Mouse (Mus musculus) stomach, postnatal 0 days (tissue): ENCODE measurements around the gene Dnajc11. TPM values are rescaled to one million over a fixed set of nuclear protein-coding genes. Genes with fewer than 3 reads are reported as not detected.

ENCODE experiments used
- ATAC-seq: fragments of 200-750 bp; cut with Nextera tagmentation; 2 replicates; pipeline ENCODE4 v1.8.0; 2017; ENCODE audit not compliant: low FRiP score, low TSS enrichment
- DNase-seq: peaks from one replicate; pipeline ENCODE4 v3.0.0-alpha.2; 2016; ENCODE audit warnings: low spot score
- H3K27ac ChIP-seq: fragments of 300-500 bp; sonication (generic); replicated peaks from 2 replicates; pipeline ENCODE4 v1.5.1; 2014; ENCODE audit warnings: mild to moderate bottlenecking, control low read depth
- H3K27me3 ChIP-seq: fragments of 300-500 bp; sonication (generic); 2 replicates; pipeline ENCODE4 v1.6.1; 2014; ENCODE audit warnings: low read length; ENCODE audit not compliant: control insufficient read depth, insufficient read depth
- H3K36me3 ChIP-seq: fragments of 300-500 bp; sonication (generic); 2 replicates; pipeline ENCODE4 v1.6.1; 2014; ENCODE audit warnings: low read length, mixed read lengths; ENCODE audit not compliant: control insufficient read depth, insufficient read depth
- H3K4me1 ChIP-seq: fragments of 300-500 bp; sonication (generic); replicated peaks from 2 replicates; pipeline ENCODE4 v1.6.1; 2014; ENCODE audit warnings: antibody characterized with exemption; ENCODE audit not compliant: control insufficient read depth, insufficient read depth
- H3K4me2 ChIP-seq: fragments of 300-500 bp; sonication (generic); replicated peaks from 2 replicates; pipeline ENCODE4 v1.6.1; 2014; ENCODE audit warnings: low read depth, mild to moderate bottlenecking, control low read depth, moderate library complexity
- H3K4me3 ChIP-seq: fragments of 300-500 bp; sonication (generic); 2 replicates; pipeline ENCODE4 v1.5.1; 2014; ENCODE audit warnings: low read depth, low read length, control low read depth
- H3K9ac ChIP-seq: fragments of 300-500 bp; sonication (generic); 2 replicates; pipeline ENCODE4 v1.6.1; 2014; ENCODE audit warnings: mild to moderate bottlenecking, low read length, control low read depth, mixed read lengths
- H3K9me3 ChIP-seq: fragments of 300-500 bp; sonication (generic); 2 replicates; pipeline ENCODE4 v1.6.1; 2016; ENCODE audit warnings: low read length; ENCODE audit not compliant: control insufficient read depth
- CTCF ChIP-seq: IDR thresholded peaks from 2 replicates; pipeline ENCODE4 v1.5.1; 2016; ENCODE audit warnings: antibody characterized with exemption, low read depth, mild to moderate bottlenecking, moderate library complexity
- EP300 ChIP-seq: optimal IDR thresholded peaks from 2 replicates; pipeline ENCODE3; 2016; ENCODE audit warnings: antibody characterized with exemption
- WGBS: fragments of 180-500 bp; shearing (Covaris S2); extraction: QIAGEN DNeasy Blood & Tissue Kit; methylation state at CpG from one replicate; pipeline ENCODE4 v1.1.7; 2014; 5-methylcytosine and 5-hydroxymethylcytosine counted together
- polyA plus RNA-seq: library from polyadenylated mRNA; unstranded; fragments of >200 nt; fragmentation: Nextera tagmentation; extraction: Ambion mirVana; gene quantifications from 2 replicates; pipeline ENCODE4 v1.2.1, GENCODE M21; 2015

The Dnajc11 gene
- polyA plus RNA-seq, 1 experiment from 2014 or later = 33.0 TPM

DNA sequence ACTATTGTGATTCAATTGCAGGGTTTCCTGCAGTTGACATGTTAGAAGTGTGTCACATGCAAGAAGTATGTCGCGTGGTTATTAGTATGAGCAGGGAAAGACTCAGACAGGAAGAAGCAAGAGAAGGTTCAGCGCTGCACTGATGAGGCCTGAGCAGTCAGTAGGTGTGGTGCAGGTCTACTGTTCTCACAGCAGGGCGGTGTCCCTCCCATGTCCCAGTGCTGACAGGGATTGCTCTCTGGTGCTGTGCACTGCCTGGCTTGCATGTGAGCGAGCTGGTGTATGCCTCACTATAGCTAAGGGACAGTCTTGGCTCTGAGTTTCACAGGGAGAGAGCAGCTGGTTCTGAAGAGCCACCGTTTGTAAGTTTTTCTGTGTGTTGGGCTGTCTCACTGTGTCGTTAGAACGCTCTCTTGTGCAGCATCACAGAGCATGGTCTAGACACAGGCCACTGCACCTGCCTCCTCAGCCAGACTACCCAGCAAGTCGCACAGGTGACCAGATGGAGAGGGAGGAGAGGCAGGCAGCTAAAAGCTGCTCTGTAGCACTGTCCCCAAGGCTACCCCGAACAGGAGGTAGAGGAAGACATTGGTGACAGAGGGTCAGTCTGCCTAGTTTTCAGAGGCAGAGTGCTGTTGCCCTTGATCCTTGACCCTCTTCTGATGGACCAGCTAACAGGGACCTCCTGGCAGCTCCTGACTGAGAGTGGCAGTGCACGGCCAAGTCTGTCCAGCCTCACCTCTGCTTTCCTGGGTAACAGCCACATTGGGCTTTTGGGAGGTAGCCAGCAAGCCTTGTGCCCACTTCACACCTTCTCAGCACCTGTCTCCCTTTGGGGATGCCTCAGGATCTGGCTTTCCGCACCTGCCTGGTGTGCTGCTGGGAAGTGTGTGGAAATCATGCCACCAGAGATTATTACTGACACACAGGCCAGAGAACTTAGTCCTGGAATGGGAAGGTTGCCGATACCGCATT is 15.3 kb downstream of the Dnajc11 start:
- ATAC-seq (0 out of 2 replicates have a peak, but pooled peaks have one; percentile 53), DNase-seq (no peak)
- Histone ChIP-seq H3K27ac (no peak overlapping the region), H3K4me3 (no peak overlapping the region), H3K4me2 (no peak overlapping the region), H3K27me3 (no peaks in the 10 kb centered on the region), H3K9me3 (no peaks in the 10 kb centered on the region), H3K4me1 (no peaks in the 10 kb centered on the region), H3K36me3 (peaks cover 18% of the 10 kb centered on the region), H3K9ac (no peak overlapping the region)
- 85% methylated on average over 14 of the region's 14 CpGs for WGBS
- TF ChIP-seq EP300 = no peak
- TF ChIP-seq CTCF = no peak

DNA sequence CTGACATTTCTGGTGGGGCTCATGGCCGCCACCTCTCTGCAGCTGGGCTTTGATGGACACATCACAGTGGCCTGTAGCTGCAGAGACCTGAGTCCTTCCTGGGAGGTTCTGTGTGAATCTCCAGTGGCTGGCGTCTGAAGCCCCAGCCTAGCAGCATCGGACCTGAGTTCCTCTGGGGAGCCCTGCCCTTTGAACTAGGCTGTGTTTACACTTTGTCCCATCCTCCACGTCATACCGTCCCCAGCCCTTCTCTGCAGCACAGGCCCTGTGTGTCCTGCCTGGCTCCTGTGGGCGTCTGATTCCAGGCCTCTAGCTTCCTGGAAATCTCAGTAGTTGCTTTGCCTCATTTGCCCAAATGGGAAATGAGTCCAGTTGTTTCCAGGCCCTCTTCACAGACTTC is 19.7 kb downstream of the Dnajc11 start:
- peaks cover 25% of the 10 kb centered on the region for H3K36me3 ChIP-seq
- WGBS = 76% methylated on average over 6 of the region's 6 CpGs

GRCm38 (mm10) chr4:151955791-151956190 is 22.3 kb downstream of the Dnajc11 start:
- Histone ChIP-seq H3K4me2 (no peak overlapping the region), H3K4me1 (no peaks in the 10 kb centered on the region), H3K9me3 (no peaks in the 10 kb centered on the region), H3K4me3 (no peak overlapping the region), H3K36me3 (peaks cover 25% of the 10 kb centered on the region), H3K27ac (no peak overlapping the region), H3K27me3 (no peaks in the 10 kb centered on the region), H3K9ac (no peak overlapping the region)
- DNase-seq (no peak), ATAC-seq (no peak)
- TF ChIP-seq CTCF (no peak), EP300 (no peak)
- 90% methylated on average over 1 of the region's 1 CpGs for WGBS

More for the DNA sequence above, 19.7 kb downstream of the Dnajc11 start:
- no peak overlapping the region for H3K9ac ChIP-seq
- no peaks in the 10 kb centered on the region for H3K9me3 ChIP-seq
- H3K4me3 ChIP-seq = no peak overlapping the region
- H3K4me2 ChIP-seq = no peak overlapping the region
- ATAC-seq = no peak
- no peak overlapping the region for H3K27ac ChIP-seq
- H3K27me3 ChIP-seq = no peaks in the 10 kb centered on the region
- H3K4me1 ChIP-seq = no peaks in the 10 kb centered on the region
- TF ChIP-seq EP300 = no peak
- TF ChIP-seq CTCF = no peak
- no peak for DNase-seq

DNA sequence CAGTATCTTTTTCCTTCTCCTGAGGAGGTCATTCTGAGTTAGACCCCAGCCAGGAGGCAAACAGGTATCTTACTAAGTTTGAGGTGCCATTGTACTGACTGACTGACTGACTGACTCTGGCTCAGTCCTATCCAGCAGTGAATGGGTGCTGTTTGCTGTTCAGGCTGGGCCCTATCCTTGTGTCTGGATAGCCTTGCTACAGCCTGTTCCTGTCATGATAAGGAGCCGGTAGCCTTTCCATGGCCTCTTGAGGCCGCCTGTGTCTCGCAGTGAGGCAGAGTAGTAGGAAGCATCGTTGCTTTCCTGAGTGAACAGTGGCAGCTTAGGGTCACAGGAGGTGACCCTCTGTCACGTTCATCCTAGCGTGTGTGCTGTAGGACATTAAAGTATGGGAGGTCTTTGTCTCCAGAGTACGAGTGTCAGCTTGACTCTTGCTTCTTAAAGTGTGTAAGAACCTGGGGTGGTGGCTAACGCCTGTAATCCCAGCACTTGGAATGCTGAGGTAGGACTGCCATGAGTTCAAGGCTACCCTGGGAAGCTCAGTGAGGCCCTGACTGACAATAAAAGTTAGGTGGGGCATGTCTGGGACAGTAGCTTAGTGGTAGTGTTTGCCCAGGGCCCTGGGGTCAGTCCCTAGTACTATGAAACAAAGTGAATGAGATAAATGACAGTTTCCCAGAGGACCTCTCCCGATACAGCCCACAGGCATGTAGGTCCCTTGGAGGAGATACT is 24.3 kb downstream of the Dnajc11 start:
- H3K4me1 ChIP-seq = no peaks in the 10 kb centered on the region
- H3K4me3 ChIP-seq = no peak overlapping the region
- H3K27ac ChIP-seq = no peak overlapping the region
- ATAC-seq (peak; percentile 60), DNase-seq (no peak)
- 75% methylated on average over 9 of the region's 9 CpGs for WGBS
- H3K27me3 ChIP-seq = no peaks in the 10 kb centered on the region
- H3K4me2 ChIP-seq = no peak overlapping the region
- TF ChIP-seq EP300 (no peak), CTCF (no peak)
- no peak overlapping the region for H3K9ac ChIP-seq
- H3K36me3 ChIP-seq = peaks cover 18% of the 10 kb centered on the region
- H3K9me3 ChIP-seq = no peaks in the 10 kb centered on the region

- H3K9ac ChIP-seq = no peak overlapping the region
- DNase-seq = no peak
- ATAC-seq = no peak; the same call in 1 of the 2 replicates
- H3K36me3 ChIP-seq = peaks cover 8% of the 10 kb centered on the region
- H3K27me3 ChIP-seq = no peaks in the 10 kb centered on the region
- no peaks in the 10 kb centered on the region for H3K9me3 ChIP-seq
- H3K4me3 ChIP-seq = no peak overlapping the region
- TF ChIP-seq CTCF (no peak), EP300 (no peak)
- peak overlapping the region; percentile 65 for H3K27ac ChIP-seq
- WGBS = 88% methylated on average over 11 of the region's 11 CpGs
- no peak overlapping the region for H3K4me2 ChIP-seq
- H3K4me1 ChIP-seq = no peaks in the 10 kb centered on the region
These were observed 26.5 kb downstream of the Dnajc11 start for GRCm38 (mm10) chr4:151959849-151960512.
